Comparison of ENCODE assay signal across 11 mouse cellular contexts in genomic region chr12:111432751-111433331, GRCm38 (mm10). TPM values are rescaled to one million over a fixed set of nuclear protein-coding genes. Genes with fewer than 3 reads are reported as not detected.
DNase-seq lines count a peak whose midpoint lies in the region; ATAC-seq and TF ChIP-seq lines count a peak whose summit lies in the region.
"Had no signal": no experiment of that assay in that cellular context is flagged by ENCODE, and none has a peak within 500 bp of the region (broad histone marks: within the 10 kb centered on the region; RNA-seq: fewer than 3 reads in every experiment).

No protein-coding gene starts in this region.

- H3K36me3 ChIP-seq in hindbrain, embryonic 12.5 days = no peaks in the 10 kb centered on the region
- no peaks in the 10 kb centered on the region for H3K36me3 ChIP-seq in hindbrain, embryonic 14.5 days (replicated peaks; ENCODE audit: control insufficient read depth, insufficient read depth)
- no peaks in the 10 kb centered on the region for H3K36me3 ChIP-seq in spleen, adult 2 months (ENCODE audit: control insufficient read depth, insufficient read depth, low read length)
- H3K36me3 ChIP-seq in liver, embryonic 11.5 days (ENCODE audit: control insufficient read depth, insufficient read depth, low read length) = no peaks in the 10 kb centered on the region
- H3K36me3 ChIP-seq: midbrain, embryonic 12.5 days; neural tube, embryonic 12.5 days had no signal

- H3K27me3 ChIP-seq in hindbrain, embryonic 12.5 days = peaks cover 81% of the 10 kb centered on the region
- H3K27me3 ChIP-seq in hindbrain, embryonic 14.5 days (ENCODE audit: control insufficient read depth, insufficient read depth, low read length) = peaks cover 45% of the 10 kb centered on the region
- peaks cover 3% of the 10 kb centered on the region; the same call in 1 of the 2 replicates for H3K27me3 ChIP-seq in spleen, adult 2 months (ENCODE audit: control insufficient read depth, insufficient read depth, low read length)
- peaks cover 25% of the 10 kb centered on the region for H3K27me3 ChIP-seq in liver, embryonic 11.5 days (replicated peaks; ENCODE audit: control insufficient read depth, insufficient read depth, low read length)

- 0 out of 2 replicates have a peak overlapping the region, but pooled peaks have one; percentile 30 for H3K27ac ChIP-seq in hindbrain, embryonic 12.5 days
- H3K27ac ChIP-seq in hindbrain, embryonic 14.5 days = no peak overlapping the region
- 0 out of 2 replicates have a peak overlapping the region, but pooled peaks have one; percentile 22 for H3K27ac ChIP-seq in spleen, adult 2 months (ENCODE audit: insufficient read depth, low read length)
- H3K27ac ChIP-seq in liver, embryonic 11.5 days (ENCODE audit: low read depth, low read length) = peak overlapping the region; percentile 53
- H3K27ac ChIP-seq: midbrain, embryonic 12.5 days; neural tube, embryonic 12.5 days had no signal

- no peak overlapping the region for H3K4me3 ChIP-seq in hindbrain, embryonic 12.5 days
- no peak overlapping the region for H3K4me3 ChIP-seq in hindbrain, embryonic 14.5 days (replicated peaks; ENCODE audit: low read length)
- H3K4me3 ChIP-seq in spleen, adult 2 months (ENCODE audit: extremely low read depth, insufficient read depth, insufficient read length) = no peak overlapping the region
- H3K4me3 ChIP-seq in liver, embryonic 11.5 days (ENCODE audit: low read depth, low read length) = no peak overlapping the region
- H3K4me3 ChIP-seq: midbrain, embryonic 12.5 days; neural tube, embryonic 12.5 days had no signal

- TF ChIP-seq CTCF in spleen, adult 2 months (IDR thresholded peaks at IDR 0.05; ENCODE audit: extremely low read depth, insufficient read depth, insufficient read length, insufficient replicate concordance) = no peak

- no peak overlapping the region for H3K4me2 ChIP-seq in hindbrain, embryonic 12.5 days (replicated peaks)
- H3K4me2 ChIP-seq in hindbrain, embryonic 14.5 days (replicated peaks) = no peak overlapping the region
- peak overlapping the region; percentile 19 for H3K4me2 ChIP-seq in liver, embryonic 11.5 days
- H3K4me2 ChIP-seq: midbrain, embryonic 12.5 days; neural tube, embryonic 12.5 days had no signal

- 55% methylated on average over 5 of the region's 5 CpGs for WGBS in hindbrain, embryonic 12.5 days
- 69% methylated on average over 4 of the region's 5 CpGs for WGBS in hindbrain, embryonic 14.5 days
- 30% methylated on average over 5 of the region's 5 CpGs for WGBS in spleen, adult 2 months
- 44% methylated on average over 5 of the region's 5 CpGs for WGBS in liver, embryonic 11.5 days

- H3K4me1 ChIP-seq in hindbrain, embryonic 12.5 days = peaks cover 41% of the 10 kb centered on the region
- peaks cover 31% of the 10 kb centered on the region; the same call in 1 of the 2 replicates for H3K4me1 ChIP-seq in hindbrain, embryonic 14.5 days (replicated peaks; ENCODE audit: control insufficient read depth, insufficient read depth, low read length)
- H3K4me1 ChIP-seq in spleen, adult 2 months (ENCODE audit: control insufficient read depth, insufficient read depth, insufficient read length) = peaks cover 13% of the 10 kb centered on the region
- H3K4me1 ChIP-seq in liver, embryonic 11.5 days (replicated peaks; ENCODE audit: control insufficient read depth, insufficient read depth, low read length) = peaks cover 91% of the 10 kb centered on the region

- H3K9me3 ChIP-seq in hindbrain, embryonic 12.5 days (replicated peaks) = no peaks in the 10 kb centered on the region
- H3K9me3 ChIP-seq in hindbrain, embryonic 14.5 days (ENCODE audit: control insufficient read depth, low read length) = no peaks in the 10 kb centered on the region
- H3K9me3 ChIP-seq in liver, embryonic 11.5 days (ENCODE audit: control insufficient read depth, low read length) = no peaks in the 10 kb centered on the region
- H3K9me3 ChIP-seq: midbrain, embryonic 12.5 days; neural tube, embryonic 12.5 days had no signal

- no peak for ATAC-seq in hindbrain, embryonic 12.5 days (ENCODE audit: low FRiP score)
- ATAC-seq in hindbrain, embryonic 14.5 days (ENCODE audit: low FRiP score) = no peak
- no peak for ATAC-seq in liver, embryonic 11.5 days (replicated peaks; ENCODE audit: low FRiP score)
- ATAC-seq: hindbrain, embryonic 16.5 days had no signal

- no peak for TF ChIP-seq POLR2A in spleen, adult 2 months (IDR thresholded peaks at IDR 0.05; ENCODE audit: low read depth, low read length)

- peak overlapping the region; percentile 32; the same call in 1 of the 2 replicates for H3K9ac ChIP-seq in hindbrain, embryonic 12.5 days
- no peak overlapping the region for H3K9ac ChIP-seq in hindbrain, embryonic 14.5 days
- H3K9ac ChIP-seq in liver, embryonic 11.5 days (ENCODE audit: low read depth, low read length) = 0 out of 2 replicates have a peak overlapping the region, but pooled peaks have one; percentile 10
- H3K9ac ChIP-seq: midbrain, embryonic 12.5 days; neural tube, embryonic 12.5 days had no signal

- DNase-seq in hindbrain, embryonic 14.5 days (ENCODE audit: low spot score) = no peak
- no peak for DNase-seq in spleen, adult 2 months (ENCODE audit: low read depth in 1 of 2, low spot score in 2 of 2)
- no peak for DNase-seq in spleen, adult 18-20 months
- no peak for DNase-seq in liver, embryonic 11.5 days (ENCODE audit: low spot score)
- DNase-seq in urinary bladder, postnatal 25 days (ENCODE audit: low spot score) = no peak
- no peak for DNase-seq in right cerebral cortex, postnatal 36 days (ENCODE audit: low spot score in 2 of 2)

RNA-seq across cellular contexts. Expression of gene Tnfaip2, which starts 9.4 kb away (rescaled TPM):
- polyA plus RNA-seq in hindbrain, embryonic 12.5 days (2016; fragmentation: Nextera tagmentation; extraction: Ambion mirVana) = 3.7 and 4.1 TPM in 2 replicates
- 0.42 and 0.79 TPM in 2 replicates for polyA plus RNA-seq in hindbrain, embryonic 14.5 days (2014; fragmentation: Nextera tagmentation; extraction: Ambion mirVana)
- 46.4 and 51.9 TPM in 2 replicates for polyA plus RNA-seq in spleen, adult 2 months (2012; rRNA removed)
- polyA plus RNA-seq in liver, embryonic 11.5 days (2014; fragmentation: Nextera tagmentation; extraction: Ambion mirVana) = 107 TPM in 2 replicates

RNA-seq across cellular contexts. Expression of gene Exoc3l4, which starts 16.0 kb away (rescaled TPM):
- 4.9 and 5.1 TPM in 2 replicates for polyA plus RNA-seq in hindbrain, embryonic 12.5 days (2016; fragmentation: Nextera tagmentation; extraction: Ambion mirVana)
- polyA plus RNA-seq in hindbrain, embryonic 14.5 days (2014; fragmentation: Nextera tagmentation; extraction: Ambion mirVana) = 1.7 and 1.8 TPM in 2 replicates
- polyA plus RNA-seq in spleen, adult 2 months (2012; rRNA removed) = 36.2 and 50.4 TPM in 2 replicates
- polyA plus RNA-seq in liver, embryonic 11.5 days (2014; fragmentation: Nextera tagmentation; extraction: Ambion mirVana) = 18.6 and 20.4 TPM in 2 replicates

RNA-seq across cellular contexts. Expression of gene Lbhd2, which starts 26.2 kb away (rescaled TPM):
- 0.45 and 0.74 TPM in 2 replicates for polyA plus RNA-seq in hindbrain, embryonic 12.5 days (2016; fragmentation: Nextera tagmentation; extraction: Ambion mirVana)
- 0.72 and 1.3 TPM in 2 replicates for polyA plus RNA-seq in hindbrain, embryonic 14.5 days (2014; fragmentation: Nextera tagmentation; extraction: Ambion mirVana)
- polyA plus RNA-seq in spleen, adult 2 months (2012; rRNA removed) = 2.0 and 3.5 TPM in 2 replicates
- 0.36 TPM in 1 of 2 replicates, not detected in the other for polyA plus RNA-seq in liver, embryonic 11.5 days (2014; fragmentation: Nextera tagmentation; extraction: Ambion mirVana)
- polyA plus RNA-seq: forebrain, embryonic 11.5 days had no signal

RNA-seq across cellular contexts. Expression of gene Gm266, which starts 52.8 kb away (rescaled TPM):
- 9.4 and 14.3 TPM in 2 replicates for polyA plus RNA-seq in hindbrain, embryonic 12.5 days (2016; fragmentation: Nextera tagmentation; extraction: Ambion mirVana)
- polyA plus RNA-seq in hindbrain, embryonic 14.5 days (2014; fragmentation: Nextera tagmentation; extraction: Ambion mirVana) = 2.6 and 3.8 TPM in 2 replicates
- 0.64 and 2.2 TPM in 2 replicates for polyA plus RNA-seq in spleen, adult 2 months (2012; rRNA removed)
- 4.9 and 5.6 TPM in 2 replicates for polyA plus RNA-seq in liver, embryonic 11.5 days (2014; fragmentation: Nextera tagmentation; extraction: Ambion mirVana)

RNA-seq across cellular contexts. Expression of gene Cdc42bpb, which starts 55.3 kb away (rescaled TPM):
- polyA plus RNA-seq in hindbrain, embryonic 12.5 days (2016; fragmentation: Nextera tagmentation; extraction: Ambion mirVana) = 43.2 and 44.8 TPM in 2 replicates
- polyA plus RNA-seq in hindbrain, embryonic 14.5 days (2014; fragmentation: Nextera tagmentation; extraction: Ambion mirVana) = 48.1 and 48.3 TPM in 2 replicates
- 78.4 and 91.2 TPM in 2 replicates for polyA plus RNA-seq in spleen, adult 2 months (2012; rRNA removed)
- polyA plus RNA-seq in liver, embryonic 11.5 days (2014; fragmentation: Nextera tagmentation; extraction: Ambion mirVana) = 22.4 and 25.6 TPM in 2 replicates
